In genomic region chr4:130906296-130906695, GRCm38 (mm10) we compare ENCODE assay signal across 10 mouse cellular contexts. TPM values are rescaled to one million over a fixed set of nuclear protein-coding genes. Genes with fewer than 3 reads are reported as not detected.
DNase-seq lines count a peak whose midpoint lies in the region; ATAC-seq and TF ChIP-seq lines count a peak whose summit lies in the region.
"Had no signal": no experiment of that assay in that cellular context is flagged by ENCODE, and none has a peak within 500 bp of the region (broad histone marks: within the 10 kb centered on the region; RNA-seq: fewer than 3 reads in every experiment).

No protein-coding gene starts in this region.

- H3K4me3 ChIP-seq in embryonic facial prominence, embryonic 14.5 days (ENCODE audit: low read depth, low read length), result no peak overlapping the region
- no peak overlapping the region for H3K4me3 ChIP-seq in thymus, adult 2 months (ENCODE audit: control insufficient read depth, insufficient read depth, low read length)
- H3K4me3 ChIP-seq: left cerebral cortex, adult 2 months had no signal

- no peak overlapping the region; the same call in 1 of the 2 replicates for H3K9ac ChIP-seq in embryonic facial prominence, embryonic 14.5 days (ENCODE audit: low read depth, low read length)

- peak overlapping the region; percentile 28; the same call in 1 of the 2 replicates for H3K27ac ChIP-seq in embryonic facial prominence, embryonic 14.5 days (replicated peaks; ENCODE audit: low read depth, low read length)
- no peak overlapping the region for H3K27ac ChIP-seq in thymus, adult 2 months (ENCODE audit: control insufficient read depth, insufficient read depth, low read length)
- H3K27ac ChIP-seq: left cerebral cortex, adult 2 months had no signal

- H3K36me3 ChIP-seq in embryonic facial prominence, embryonic 14.5 days (ENCODE audit: control insufficient read depth, insufficient read depth, low read length), result no peaks in the 10 kb centered on the region
- H3K36me3 ChIP-seq in thymus, adult 2 months (ENCODE audit: control insufficient read depth, insufficient read depth, low read length), result no peaks in the 10 kb centered on the region

- no peak overlapping the region for H3K4me2 ChIP-seq in embryonic facial prominence, embryonic 14.5 days (ENCODE audit: low read depth, low read length)

- peak; percentile 36 to 57 for DNase-seq in layer of hippocampus, postnatal 10 days (ENCODE audit: low spot score in 2 of 2)
- DNase-seq in layer of hippocampus, adult 11-12 months (ENCODE audit: low spot score), result no peak
- DNase-seq in adrenal gland, postnatal 10 days, result peak; percentile 81
- DNase-seq in embryonic facial prominence, embryonic 14.5 days (ENCODE audit: low spot score), result peak; percentile 58
- peak; percentile 62 for DNase-seq in hindlimb bud, embryonic 11.5 days (ENCODE audit: extremely low spot score, low read depth, low spot score)
- DNase-seq in thymus, adult 2 months, result no peak

- no peaks in the 10 kb centered on the region for H3K27me3 ChIP-seq in embryonic facial prominence, embryonic 14.5 days (replicated peaks; ENCODE audit: control insufficient read depth, insufficient read depth, low read length)
- no peaks in the 10 kb centered on the region for H3K27me3 ChIP-seq in thymus, adult 2 months (ENCODE audit: control insufficient read depth, insufficient read depth, low read length)

- TF ChIP-seq POLR2A in thymus, adult 2 months (IDR thresholded peaks at IDR 0.05; ENCODE audit: control insufficient read depth, extremely low read depth, insufficient read depth, low read length, poor library complexity), result no peak

- ATAC-seq in embryonic facial prominence, embryonic 14.5 days (ENCODE audit: low read depth), result peak; percentile 23; the same call in 1 of the 2 replicates
- no peak for ATAC-seq in erythroid progenitor cell, adult 5-6 weeks (replicated peaks; ENCODE audit: low FRiP score, poor library complexity, severe bottlenecking)
- ATAC-seq in activated CD4-positive, CD25-positive, alpha-beta regulatory T cell, adult 4 months, result no peak

- 46% methylated on average over 8 of the region's 8 CpGs for WGBS in embryonic facial prominence, embryonic 14.5 days
- 84% methylated on average over 8 of the region's 8 CpGs for WGBS in thymus, adult 2 months

- H3K4me1 ChIP-seq in embryonic facial prominence, embryonic 14.5 days (ENCODE audit: control insufficient read depth, insufficient read depth, low read length), result peaks cover 13% of the 10 kb centered on the region; the same call in 1 of the 2 replicates
- H3K4me1 ChIP-seq in thymus, adult 2 months (replicated peaks; ENCODE audit: control insufficient read depth, insufficient read depth, low read length), result peaks cover 76% of the 10 kb centered on the region

- no peaks in the 10 kb centered on the region for H3K9me3 ChIP-seq in embryonic facial prominence, embryonic 14.5 days (ENCODE audit: control insufficient read depth, low read length)

- TF ChIP-seq CTCF in thymus, adult 2 months (IDR thresholded peaks at IDR 0.05; ENCODE audit: borderline replicate concordance, control insufficient read depth, extremely low read depth, insufficient read depth, low read length, poor library complexity), result no peak

RNA-seq across cellular contexts. Expression of gene Laptm5, which starts 6.6 kb away (rescaled TPM):
- 10 to 100 TPM; 27.5 to 28.1 TPM for total RNA-seq in layer of hippocampus, postnatal 10 days (2021)
- total RNA-seq in adrenal gland, postnatal 10 days (2021), result 10 to 100 TPM; 24.6 to 30.4 TPM
- polyA plus RNA-seq in embryonic facial prominence, embryonic 14.5 days (2014; fragmentation: Nextera tagmentation; extraction: Ambion mirVana), result 74.2 and 76.1 TPM in 2 replicates
- 141 and 163 TPM in 2 replicates for total RNA-seq in erythroid progenitor cell, adult 5-6 weeks (2015; ENCODE audit: low replicate concordance)
- total RNA-seq in erythroid progenitor cell, adult 5-6 weeks (2017; ENCODE audit: low replicate concordance), result 32.7 and 33.9 TPM in 2 replicates
- polyA plus RNA-seq in thymus, adult 2 months (2012; rRNA removed), result 1,867 and 1,969 TPM in 2 replicates
- polyA plus RNA-seq in activated CD4-positive, CD25-positive, alpha-beta regulatory T cell, adult 4 months (2017; shearing (Covaris generic)), result 1,000 to 10,000 TPM; 1,545 to 2,139 TPM

RNA-seq across cellular contexts. Expression of gene Matn1, which starts 37.9 kb away (rescaled TPM):
- total RNA-seq in layer of hippocampus, postnatal 10 days (2021), result under 1 TPM; 0.64 to 0.91 TPM
- total RNA-seq in adrenal gland, postnatal 10 days (2021), result not detected
- 51.7 and 129 TPM in 2 replicates for polyA plus RNA-seq in embryonic facial prominence, embryonic 14.5 days (2014; fragmentation: Nextera tagmentation; extraction: Ambion mirVana)
- not detected in 2 replicates for total RNA-seq in erythroid progenitor cell, adult 5-6 weeks (2015; ENCODE audit: low replicate concordance)
- not detected in 2 replicates for total RNA-seq in erythroid progenitor cell, adult 5-6 weeks (2017; ENCODE audit: low replicate concordance)
- polyA plus RNA-seq in thymus, adult 2 months (2012; rRNA removed), result 2.1 and 2.2 TPM in 2 replicates
- under 1 TPM in 1 of 2 experiments, not detected in 1; 0.23 TPM for polyA plus RNA-seq in activated CD4-positive, CD25-positive, alpha-beta regulatory T cell, adult 4 months (2017; shearing (Covaris generic))
- polyA plus RNA-seq: small intestine, adult 2 months had no signal

Comparison
In these comparisons a context has a peak if more than half of its experiments do, and no peak if none do; other contexts are left out.
1. DNase-seq: peak in layer of hippocampus, postnatal 10 days (2 of 2), adrenal gland, postnatal 10 days (single experiment), embryonic facial prominence, embryonic 14.5 days (single experiment) and hindlimb bud, embryonic 11.5 days (single experiment); none in layer of hippocampus, adult 11-12 months (single experiment) and thymus, adult 2 months (single experiment).